ENCODE assay signal across 9 mouse cellular contexts in genomic region chr19:38263829-38264504, GRCm38 (mm10). TPM values are rescaled to one million over a fixed set of nuclear protein-coding genes. Genes with fewer than 3 reads are reported as not detected.
DNase-seq lines count a peak whose midpoint lies in the region; ATAC-seq and TF ChIP-seq lines count a peak whose summit lies in the region.
"Had no signal": no experiment of that assay in that cellular context is flagged by ENCODE, and none has a peak within 500 bp of the region (broad histone marks: within the 10 kb centered on the region; RNA-seq: fewer than 3 reads in every experiment).

No protein-coding gene starts in this region.

- 0 out of 2 replicates have a peak, but pooled peaks have one; percentile 25 for ATAC-seq in granulocyte monocyte progenitor cell, adult 5-6 weeks (replicated peaks; ENCODE audit: poor library complexity, severe bottlenecking)
- ATAC-seq in kidney, postnatal 0 days (replicated peaks; ENCODE audit: low FRiP score, low read depth) = no peak
- ATAC-seq in stomach, embryonic 16.5 days (ENCODE audit: insufficient read depth, low FRiP score) = no peak

- peak overlapping the region; percentile 25 for H3K4me2 ChIP-seq in kidney, postnatal 0 days (ENCODE audit: low read length)
- peak overlapping the region; percentile 45 for H3K4me2 ChIP-seq in stomach, embryonic 16.5 days (ENCODE audit: low read depth, low read length)

- no peaks in the 10 kb centered on the region for H3K9me3 ChIP-seq in kidney, postnatal 0 days (replicated peaks; ENCODE audit: low read length)
- no peaks in the 10 kb centered on the region for H3K9me3 ChIP-seq in stomach, embryonic 16.5 days (replicated peaks; ENCODE audit: control insufficient read depth, low read length)

- H3K4me1 ChIP-seq in kidney, postnatal 0 days (replicated peaks; ENCODE audit: insufficient read depth, low read length) = no peaks in the 10 kb centered on the region
- no peaks in the 10 kb centered on the region for H3K4me1 ChIP-seq in stomach, embryonic 16.5 days (ENCODE audit: control insufficient read depth, insufficient read depth, low read length)

- H3K9ac ChIP-seq in kidney, postnatal 0 days (ENCODE audit: low read depth, low read length) = no peak overlapping the region
- H3K9ac ChIP-seq in stomach, embryonic 16.5 days (ENCODE audit: low read length) = 0 out of 2 replicates have a peak overlapping the region, but pooled peaks have one; percentile 16

- peak; percentile 12 for DNase-seq in thymus, postnatal 4 days
- DNase-seq in thymus, adult 18-20 months = no peak
- DNase-seq in cerebellum, postnatal 4 days (ENCODE audit: low spot score in 2 of 2) = peak; percentile 27 to 45
- peak; percentile 43 for DNase-seq in kidney, postnatal 0 days (ENCODE audit: low spot score)
- peak; percentile 33 for DNase-seq in lung, postnatal 36 days
- DNase-seq in spleen, postnatal 36 days (ENCODE audit: low spot score in 2 of 2) = no peak

- no peaks in the 10 kb centered on the region for H3K36me3 ChIP-seq in kidney, postnatal 0 days (ENCODE audit: insufficient read depth, low read length)
- H3K36me3 ChIP-seq in stomach, embryonic 16.5 days (ENCODE audit: control insufficient read depth, insufficient read depth, low read length) = no peaks in the 10 kb centered on the region

- peak; percentile 63 for TF ChIP-seq CTCF in kidney, postnatal 0 days (IDR thresholded peaks at IDR 0.05; ENCODE audit: low read depth)

- H3K27me3 ChIP-seq in kidney, postnatal 0 days (ENCODE audit: insufficient read depth, low read length) = 0 out of 2 replicates have a peak, but pooled peaks cover 4% of the 10 kb centered on the region
- H3K27me3 ChIP-seq in stomach, embryonic 16.5 days (ENCODE audit: control insufficient read depth, insufficient read depth, low read length) = no peaks in the 10 kb centered on the region; the same call in 1 of the 2 replicates

- 20% methylated on average over 14 of the region's 14 CpGs for WGBS in kidney, postnatal 0 days
- 22% methylated on average over 14 of the region's 14 CpGs for WGBS in stomach, embryonic 16.5 days

- H3K4me3 ChIP-seq in kidney, postnatal 0 days (replicated peaks; ENCODE audit: low read depth, low read length) = no peak overlapping the region
- peak overlapping the region; percentile 13; the same call in 1 of the 2 replicates for H3K4me3 ChIP-seq in stomach, embryonic 16.5 days (replicated peaks; ENCODE audit: low read length)

- no peak overlapping the region for H3K27ac ChIP-seq in kidney, postnatal 0 days
- H3K27ac ChIP-seq in stomach, embryonic 16.5 days (ENCODE audit: low read length) = no peak overlapping the region

RNA-seq across cellular contexts. Expression of gene Lgi1, which starts 0.4 kb away (rescaled TPM):
- 2.4 TPM in 1 of 2 replicates, not detected in the other for total RNA-seq in granulocyte monocyte progenitor cell, adult 5-6 weeks (2014; fragmentation: Nextera tagmentation)
- 0.39 TPM in 1 of 2 replicates, not detected in the other for total RNA-seq in granulocyte monocyte progenitor cell, adult 5-6 weeks (2017)
- polyA plus RNA-seq in kidney, postnatal 0 days (2015; fragmentation: Nextera tagmentation; extraction: Ambion mirVana) = 1.4 and 1.6 TPM in 2 replicates
- polyA plus RNA-seq in stomach, embryonic 16.5 days (2015; fragmentation: Nextera tagmentation; extraction: Ambion mirVana) = 1.2 and 1.6 TPM in 2 replicates
- total RNA-seq: neutrophil, adult 5-6 weeks had no signal

RNA-seq across cellular contexts. Expression of gene Fra10ac1, which starts 40.0 kb away (rescaled TPM):
- 23.0 and 36.0 TPM in 2 replicates for total RNA-seq in granulocyte monocyte progenitor cell, adult 5-6 weeks (2014; fragmentation: Nextera tagmentation)
- total RNA-seq in granulocyte monocyte progenitor cell, adult 5-6 weeks (2017) = 41.0 and 45.0 TPM in 2 replicates
- polyA plus RNA-seq in kidney, postnatal 0 days (2015; fragmentation: Nextera tagmentation; extraction: Ambion mirVana) = 36.5 and 37.6 TPM in 2 replicates
- 32.4 and 35.4 TPM in 2 replicates for polyA plus RNA-seq in stomach, embryonic 16.5 days (2015; fragmentation: Nextera tagmentation; extraction: Ambion mirVana)

Comparison
In these comparisons a context has a peak if more than half of its experiments do, and no peak if none do; other contexts are left out.
1. DNase-seq: peak in thymus, postnatal 4 days (single experiment), cerebellum, postnatal 4 days (2 of 2), kidney, postnatal 0 days (single experiment) and lung, postnatal 36 days (single experiment); none in thymus, adult 18-20 months (0 of 2) and spleen, postnatal 36 days (0 of 2).